Mouse (Mus musculus): ENCODE measurements at regions not wholly inside any gene's neighbourhood (a gene's known extent, or its start where the extent isn't known, plus 50 kb on each side); places are given as distances from the start of the nearest gene placed in this dataset.

DNA sequence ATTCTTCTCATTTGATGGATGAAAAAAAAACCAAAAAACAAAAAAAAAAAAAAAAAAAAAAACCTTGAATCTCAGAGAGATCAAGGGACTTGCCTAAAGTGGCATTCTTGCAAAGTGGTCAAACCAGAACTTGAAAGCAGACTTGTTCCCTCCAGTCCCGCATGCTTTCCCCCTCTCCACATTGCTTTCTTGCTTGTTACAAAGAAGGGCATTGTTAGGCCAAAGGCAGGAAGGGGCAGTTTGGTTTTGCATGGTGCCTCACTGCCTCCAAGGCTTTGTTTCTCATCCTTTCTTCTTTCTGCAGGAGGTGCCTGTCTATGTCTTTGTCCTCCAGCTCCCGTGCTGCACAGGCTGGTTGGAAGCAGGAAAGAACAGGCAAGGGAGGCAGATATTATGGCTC, 356.2 kb upstream of the Tenm4 start:
- no peak for DNase-seq (ENCODE audit: low spot score)

DNA sequence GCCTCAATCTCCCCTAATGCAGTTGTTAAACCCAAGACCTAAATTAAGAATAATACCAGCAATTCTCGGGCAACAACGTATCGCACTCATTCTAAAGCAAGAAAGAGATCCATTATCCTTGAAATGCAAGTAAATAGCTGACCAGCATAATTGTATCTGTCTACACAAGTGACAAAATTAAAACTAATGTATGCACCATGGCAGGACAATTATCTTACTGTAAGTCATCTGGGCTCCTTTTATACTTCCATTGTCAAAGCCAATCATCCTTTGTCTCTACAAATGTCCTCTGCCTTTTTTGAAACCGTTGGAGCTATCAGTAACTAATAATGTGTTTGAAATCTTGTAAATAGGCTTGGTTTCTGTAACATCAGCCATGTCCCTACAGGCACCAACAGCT, 347.5 kb upstream of the Tenm4 start:
- no peak for DNase-seq (ENCODE audit: low spot score)

DNA sequence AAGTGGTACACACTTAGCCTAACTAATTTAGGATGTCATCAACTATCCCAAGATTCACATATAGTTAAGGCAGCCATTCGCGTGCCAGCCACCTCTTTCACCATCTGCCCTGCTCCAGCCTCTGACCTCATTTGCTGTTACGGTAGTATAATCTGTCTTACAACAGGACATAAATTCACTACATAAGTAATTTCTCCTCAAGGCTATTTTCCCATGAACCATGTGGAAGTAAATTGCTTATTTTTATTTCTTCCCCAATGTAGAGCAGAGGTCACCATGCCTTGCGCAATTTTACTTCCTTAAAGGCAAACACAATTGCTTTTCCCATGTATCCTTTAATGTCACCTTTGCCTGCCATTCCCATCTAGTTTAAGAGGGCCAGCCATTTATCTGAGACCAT, 341.2 kb upstream of the Tenm4 start:
- no peak for DNase-seq (ENCODE audit: low spot score)

- no peak for DNase-seq (ENCODE audit: low spot score)
Observed at GRCm38 (mm10) chr7:95834236-95834919, 336.7 kb upstream of the Tenm4 start.

DNA sequence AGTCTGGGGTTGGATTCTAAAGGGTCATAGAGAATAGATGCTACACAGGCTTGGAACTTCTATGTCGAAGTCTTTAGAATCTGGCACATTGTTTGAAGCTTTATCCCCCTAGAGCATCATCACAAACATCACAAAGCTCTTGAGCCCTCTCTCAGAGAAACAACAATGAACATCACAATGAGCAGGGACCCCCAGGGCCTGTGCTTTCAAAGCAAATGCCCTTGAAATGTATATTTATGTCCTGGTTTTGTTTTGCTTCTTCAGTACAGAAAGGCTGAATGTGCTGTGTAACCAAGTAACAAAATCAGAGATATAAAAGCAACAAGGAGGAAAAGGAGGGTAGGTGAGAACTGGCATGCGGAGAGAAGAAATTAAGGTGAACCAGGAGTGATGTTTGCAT, 330.6 kb upstream of the Tenm4 start:
- no peak for DNase-seq (ENCODE audit: low spot score)

- no peak for DNase-seq (ENCODE audit: low spot score)
Observed at GRCm38 (mm10) chr7:95849874-95850273, 321.2 kb upstream of the Tenm4 start.

GRCm38 (mm10) chr7:95852630-95853029, 318.4 kb upstream of the Tenm4 start:
- DNase-seq (ENCODE audit: low spot score) = no peak

GRCm38 (mm10) chr7:95853225-95853812, 317.7 kb upstream of the Tenm4 start:
- DNase-seq (ENCODE audit: low spot score) = peak; percentile 41

DNA sequence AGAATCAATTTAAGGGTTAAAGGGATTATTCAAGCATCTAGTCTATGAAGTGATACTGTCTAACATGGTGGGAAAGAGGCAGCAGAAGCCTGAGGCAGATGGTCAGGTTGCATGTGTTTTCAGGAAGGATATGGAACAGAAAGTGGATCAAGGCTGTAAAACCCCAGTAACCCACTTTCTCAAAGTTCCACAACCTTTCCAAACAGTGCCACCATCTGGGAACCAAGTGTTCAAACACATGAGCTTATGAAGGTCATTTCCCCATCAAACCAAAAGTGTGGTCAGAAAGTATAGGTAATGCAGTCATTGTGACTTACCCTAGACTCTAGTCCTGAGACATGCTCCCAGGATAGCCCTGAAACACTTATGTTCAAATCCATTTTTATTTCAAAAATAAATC, 312.8 kb upstream of the Tenm4 start:
- no peak for DNase-seq (ENCODE audit: low spot score)

- no peak for DNase-seq (ENCODE audit: low spot score)
Observed at GRCm38 (mm10) chr7:95864233-95864632, 306.8 kb upstream of the Tenm4 start.

- no peak for DNase-seq (ENCODE audit: low spot score)
Observed at GRCm38 (mm10) chr7:95865270-95865669, 305.8 kb upstream of the Tenm4 start.

- no peak for DNase-seq (ENCODE audit: low spot score)
Observed at GRCm38 (mm10) chr7:95868753-95869152, 302.3 kb upstream of the Tenm4 start.

DNA sequence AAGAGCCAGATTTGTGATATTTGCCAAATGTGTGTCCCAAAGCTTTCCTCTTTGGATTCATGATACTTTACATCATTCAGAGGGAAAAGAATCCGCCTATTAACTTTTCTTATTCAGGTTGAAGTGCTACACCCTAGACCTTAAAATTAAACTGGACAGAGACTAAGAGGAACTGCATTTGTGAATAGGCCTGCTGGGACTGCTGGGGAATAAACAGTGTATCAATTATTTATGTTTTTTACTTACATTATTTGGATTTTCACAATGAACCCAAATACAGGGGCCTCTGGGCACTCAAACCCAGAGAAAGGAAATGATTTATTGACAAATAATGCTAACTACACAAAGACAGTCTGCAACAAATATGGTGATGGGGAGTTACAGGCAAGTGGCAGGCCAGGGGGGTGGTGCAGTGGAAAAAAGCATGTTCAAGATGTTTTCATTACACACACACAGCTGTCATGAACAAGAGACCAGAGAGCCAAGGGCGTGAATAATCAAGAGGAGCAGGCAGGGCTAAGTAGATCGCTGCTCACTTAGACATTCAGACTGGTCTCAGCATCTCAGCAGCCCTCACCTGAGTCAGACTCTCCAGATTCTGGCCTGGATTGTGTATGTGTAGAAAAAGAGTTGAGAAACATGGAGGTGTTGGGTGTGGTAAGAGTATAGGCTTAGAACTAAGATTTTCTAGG, 290.3 kb upstream of the Tenm4 start:
- DNase-seq (ENCODE audit: low spot score) = no peak

DNA sequence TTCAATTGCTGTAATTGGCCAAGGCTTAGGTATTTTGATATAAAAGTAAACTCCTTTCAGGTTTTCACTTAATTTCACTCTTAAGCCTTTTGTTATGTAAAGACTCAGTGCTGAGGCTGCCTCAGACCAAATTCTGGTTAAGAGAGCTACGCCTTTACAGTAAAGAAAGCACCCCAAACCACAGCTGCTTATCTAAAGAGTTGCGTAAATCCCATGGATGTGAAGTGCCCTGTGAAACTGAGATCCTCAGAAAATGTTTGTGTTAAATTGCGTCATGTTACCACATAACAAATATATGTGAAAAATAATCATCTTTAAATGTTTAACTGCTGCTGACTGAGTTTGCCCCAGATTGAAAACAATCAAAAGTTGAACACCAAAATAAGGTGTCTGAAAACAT, 269.5 kb upstream of the Tenm4 start:
- no peak for DNase-seq (ENCODE audit: low spot score)

DNA sequence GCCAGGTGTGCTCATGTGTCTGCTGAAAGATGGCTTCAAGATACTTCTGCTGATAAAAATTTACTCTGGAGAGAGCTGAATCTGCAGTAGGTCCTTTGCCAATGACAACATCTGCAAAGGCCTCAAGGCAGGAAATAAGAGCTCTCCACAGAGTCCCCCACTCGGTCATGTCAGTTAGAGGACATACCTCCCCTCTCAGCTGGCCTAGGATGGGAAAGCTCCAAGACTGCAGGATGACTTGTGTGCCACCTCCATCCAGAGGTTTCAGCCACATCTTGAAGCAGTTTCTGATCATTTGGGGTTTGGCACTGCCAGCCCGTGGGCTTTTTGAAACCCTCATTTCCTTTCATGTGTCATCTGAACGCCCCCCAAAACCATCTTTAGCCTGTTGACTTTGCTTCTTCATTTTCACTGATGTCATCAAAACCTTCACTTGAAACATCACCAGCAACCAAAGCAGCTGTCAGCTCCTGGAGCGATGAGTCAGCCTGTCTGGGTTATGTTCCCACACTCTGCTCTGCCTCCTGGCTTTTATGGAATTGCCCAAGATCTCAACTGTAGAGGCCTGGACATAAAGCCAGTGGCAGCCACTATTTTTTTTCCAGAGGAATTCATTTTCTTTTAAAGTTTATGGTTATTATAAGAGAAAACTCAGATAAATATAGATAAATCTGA, 256.5 kb upstream of the Tenm4 start:
- no peak for DNase-seq (ENCODE audit: low spot score)

DNA sequence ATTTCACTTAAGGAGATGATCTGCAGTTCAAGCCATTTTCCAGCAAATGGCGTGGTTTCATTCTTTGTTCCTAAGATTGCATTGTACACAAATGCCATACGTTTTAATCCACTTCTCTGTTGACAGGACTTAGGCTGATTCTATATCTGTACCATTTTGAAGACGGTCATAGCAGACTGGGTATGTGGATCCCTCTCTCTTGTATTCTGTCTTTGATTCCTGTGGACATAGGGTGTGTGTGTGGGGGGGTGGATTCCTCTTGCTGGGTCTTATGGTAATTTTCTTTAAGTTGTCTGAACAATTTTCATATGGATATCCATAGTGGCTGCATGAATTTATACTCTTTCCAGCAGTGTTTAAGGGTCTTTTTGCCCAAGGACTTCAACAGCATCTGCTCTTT, 251.1 kb upstream of the Tenm4 start:
- DNase-seq (ENCODE audit: low spot score) = no peak

DNA sequence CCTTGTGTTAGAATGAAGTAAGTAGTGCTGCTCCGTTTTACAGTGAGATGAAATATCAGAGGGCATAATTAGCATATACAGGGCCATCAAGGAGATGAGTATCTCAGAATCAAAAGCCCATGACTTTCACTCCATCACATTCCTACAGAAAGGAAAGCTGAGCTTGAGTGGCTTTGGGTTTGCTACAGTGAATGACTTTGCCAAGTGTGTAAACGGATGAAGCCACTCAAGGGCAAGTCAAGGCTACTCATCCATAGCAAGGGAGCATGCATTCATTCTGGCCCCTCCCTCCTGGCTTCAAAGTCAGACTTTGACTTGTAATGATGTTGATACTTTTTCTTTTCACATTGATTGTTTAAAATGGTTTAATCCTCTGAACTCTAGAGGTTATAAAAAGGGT, 246.2 kb upstream of the Tenm4 start:
- no peak for DNase-seq (ENCODE audit: low spot score)

GRCm38 (mm10) chr7:95926119-95927039, 244.7 kb upstream of the Tenm4 start:
- DNase-seq (ENCODE audit: low spot score) = no peak

DNA sequence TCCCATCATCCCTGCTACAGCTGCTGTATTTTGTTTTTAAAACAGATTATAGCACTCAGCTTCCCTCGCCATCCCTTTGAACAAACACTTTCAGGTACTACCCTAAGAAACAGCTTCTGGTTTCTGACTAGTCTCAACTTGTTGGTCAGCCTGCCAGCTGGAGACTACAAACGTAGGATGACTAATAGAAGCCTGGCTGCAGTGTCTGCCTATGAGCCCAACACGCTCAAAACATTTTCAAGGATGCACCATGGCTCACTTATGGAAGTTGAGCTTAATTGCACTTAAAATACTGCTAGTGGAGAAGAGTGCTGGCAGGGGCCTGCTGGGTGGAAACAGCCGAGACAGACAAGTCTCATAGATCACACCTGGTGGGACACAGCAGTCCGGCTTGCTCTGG, 234.4 kb upstream of the Tenm4 start:
- no peak for DNase-seq (ENCODE audit: low spot score)

GRCm38 (mm10) chr7:95943420-95943819, 227.6 kb upstream of the Tenm4 start:
- no peak for DNase-seq (ENCODE audit: low spot score)

DNA sequence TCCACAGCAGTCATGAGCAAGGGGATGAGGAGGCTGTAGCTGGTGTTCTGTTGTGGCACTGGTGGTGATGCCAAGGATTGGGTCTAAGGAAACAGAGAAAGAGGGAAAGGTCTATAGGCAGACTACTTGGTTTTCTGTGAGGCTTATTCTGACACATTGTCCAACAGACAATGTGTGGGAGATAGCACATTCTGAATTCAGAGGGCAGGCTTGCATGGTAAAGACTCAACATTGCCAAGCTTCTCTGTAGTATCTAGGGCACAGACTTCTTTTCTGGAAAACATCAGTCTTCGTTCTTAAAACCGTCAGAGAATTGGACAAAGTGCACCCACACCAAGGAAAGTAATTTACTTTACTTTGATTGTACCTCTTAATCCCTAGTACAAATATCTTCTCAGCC, 218.7 kb upstream of the Tenm4 start:
- DNase-seq (ENCODE audit: low spot score) = no peak

GRCm38 (mm10) chr7:95954511-95954910, 216.5 kb upstream of the Tenm4 start:
- DNase-seq (ENCODE audit: low spot score) = no peak
